Mouse (Mus musculus) NIH3T3 (cell line): ENCODE data around the gene Klk4.
A peak's percentile ranks its signal among the peaks of the same experiment; 100 is the strongest.

ENCODE experiments used
- DNase-seq: peaks from one replicate; pipeline ENCODE4 v3.0.0-alpha.2; 2012; ENCODE audit warnings: low read depth

Klk4 gene

GRCm38 (mm10) chr7:43919559-43920451, 38.8 kb downstream of the Klk4 start:
- DNase-seq: peak; percentile 89

DNA sequence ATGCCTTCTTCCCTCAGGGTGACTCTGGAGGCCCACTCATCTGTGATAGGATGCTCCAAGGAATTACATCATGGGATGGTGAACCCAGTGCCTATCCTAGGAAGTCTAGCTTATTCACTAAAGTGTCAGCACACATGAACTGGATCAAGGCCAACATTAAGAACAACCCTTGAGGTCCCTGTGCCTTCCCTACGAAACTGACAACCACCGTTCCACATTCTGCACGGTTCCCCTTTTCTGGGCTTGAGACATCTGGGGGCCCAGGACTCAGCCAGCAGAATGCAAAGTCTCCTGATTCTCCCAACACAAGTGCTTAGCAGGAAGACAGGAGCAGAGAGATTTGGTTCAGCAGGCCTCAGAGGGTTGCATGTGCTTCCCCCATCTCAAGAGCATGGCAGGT, 39.6 kb downstream of the Klk4 start:
- DNase-seq: no peak

GRCm38 (mm10) chr7:43921087-43921486, 40.1 kb downstream of the Klk4 start:
- DNase-seq: no peak

GRCm38 (mm10) chr7:43921941-43922340, 41.0 kb downstream of the Klk4 start:
- no peak for DNase-seq

GRCm38 (mm10) chr7:43925985-43926384, 45.0 kb downstream of the Klk4 start:
- DNase-seq: peak; percentile 39

GRCm38 (mm10) chr7:43928521-43928920, 47.6 kb downstream of the Klk4 start:
- DNase-seq: peak; percentile 38

DNA sequence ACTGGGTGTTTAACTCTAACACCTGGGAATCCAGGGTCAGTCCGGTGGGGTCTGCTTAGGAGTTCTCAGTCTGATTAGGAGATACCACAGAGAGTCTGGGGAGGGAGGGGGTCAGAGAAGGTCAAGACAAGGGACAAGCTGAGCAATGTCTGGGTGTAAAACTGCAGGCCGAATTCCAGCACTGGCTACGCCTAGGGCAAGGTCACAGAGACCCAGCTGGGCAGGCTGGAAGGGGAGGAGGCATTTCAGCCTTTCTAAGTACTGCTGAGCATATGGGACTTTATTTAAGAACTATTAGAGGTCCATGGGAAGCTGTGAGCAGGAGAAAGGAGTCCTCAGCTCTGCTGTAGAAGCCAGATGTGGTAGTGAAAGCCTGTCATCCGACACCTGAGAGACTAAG, 51.4 kb downstream of the Klk4 start:
- no peak for DNase-seq

DNA sequence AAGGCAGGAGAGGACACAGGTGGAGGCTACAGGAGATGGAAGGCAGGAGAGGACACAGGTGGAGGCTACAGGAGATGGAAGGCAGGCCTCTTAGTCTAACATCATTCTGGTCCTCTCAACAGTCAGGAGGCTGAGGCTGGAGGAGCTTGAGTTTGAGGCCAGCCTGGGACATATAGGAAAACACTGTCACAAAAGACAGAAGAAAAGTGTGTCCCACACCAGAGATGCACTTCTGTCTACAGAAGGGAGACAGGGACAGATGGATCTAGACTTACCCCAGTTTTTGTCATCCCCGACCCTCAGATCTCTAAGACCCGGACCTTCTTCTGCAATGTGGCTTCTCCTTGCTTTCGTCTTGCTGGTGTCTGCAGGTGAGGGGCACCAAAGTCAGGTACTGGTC, 52.5 kb downstream of the Klk4 start, which contains the start of gene Klk15:
Klk15 (plus strand) TSS at position 301 of the 400 bp plus-strand sequence.
- no peak for DNase-seq

DNA sequence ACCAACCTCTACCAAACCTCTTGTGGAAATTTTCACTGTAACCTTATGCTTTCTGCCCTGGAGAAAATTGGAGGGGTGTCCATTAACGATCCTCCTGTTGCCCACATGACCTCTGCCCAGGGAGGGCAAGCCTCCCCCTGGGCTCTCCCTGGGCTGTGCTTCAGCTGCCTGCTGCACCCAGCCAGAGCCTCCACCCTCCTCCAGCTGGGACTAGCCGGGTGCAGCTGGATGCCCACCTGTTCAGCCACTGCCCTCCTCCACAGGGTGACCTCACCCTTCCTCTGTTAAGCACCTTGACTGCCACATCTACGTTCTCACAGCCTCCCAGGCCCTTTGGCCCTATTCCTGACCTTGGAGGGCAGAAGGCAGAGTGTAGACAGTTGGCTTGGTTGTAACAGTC, 53.8 kb downstream of the Klk4 start:
- DNase-seq: no peak
